Mouse (Mus musculus): Measurements from ENCODE around the gene Car12. TPM values are rescaled to one million over a fixed set of nuclear protein-coding genes. Genes with fewer than 3 reads are reported as not detected.
"Not testable (repeated sequence)": the region's sequence is repeated elsewhere in the genome, so short reads cannot be mapped to it uniquely, and the experiment has no call there.

Gene Car12
- polyA plus RNA-seq, 1 experiment: 0.74 TPM

GRCm38 (mm10) chr9:66748390-66748789, 34.9 kb downstream of the Car12 start:
- Histone ChIP-seq H3K27me3 (ENCODE audit: control insufficient read depth, insufficient read depth, low read length) (no peaks in the 10 kb centered on the region), H3K27ac (ENCODE audit: insufficient read depth, low read length) (no peak overlapping the region), H3K36me3 (ENCODE audit: control insufficient read depth, insufficient read depth, low read length) (no peaks in the 10 kb centered on the region), H3K4me1 (ENCODE audit: control insufficient read depth, insufficient read depth, insufficient read length) (no peaks in the 10 kb centered on the region), H3K4me3 (ENCODE audit: extremely low read depth, insufficient read depth, insufficient read length) (no peak overlapping the region)
- 94% methylated on average over 15 of the region's 15 CpGs for WGBS
- TF ChIP-seq POLR2A (IDR thresholded peaks at IDR 0.05; ENCODE audit: low read depth, low read length) (no peak), CTCF (IDR thresholded peaks at IDR 0.05; ENCODE audit: extremely low read depth, insufficient read depth, insufficient read length, insufficient replicate concordance) (no peak)
- no peak for DNase-seq (ENCODE audit: low read depth in 1 of 2, low spot score in 2 of 2)

GRCm38 (mm10) chr9:66752849-66753248, 39.4 kb downstream of the Car12 start:
- 92% methylated on average over 6 of the region's 6 CpGs for WGBS
- H3K4me3 ChIP-seq (ENCODE audit: extremely low read depth, insufficient read depth, insufficient read length): no peak overlapping the region
- H3K36me3 ChIP-seq (ENCODE audit: control insufficient read depth, insufficient read depth, low read length): no peaks in the 10 kb centered on the region
- H3K27ac ChIP-seq (ENCODE audit: insufficient read depth, low read length): no peak overlapping the region
- H3K4me1 ChIP-seq (ENCODE audit: control insufficient read depth, insufficient read depth, insufficient read length): no peaks in the 10 kb centered on the region
- H3K27me3 ChIP-seq (ENCODE audit: control insufficient read depth, insufficient read depth, low read length): no peaks in the 10 kb centered on the region
- no peak for DNase-seq (ENCODE audit: low read depth in 1 of 2, low spot score in 2 of 2)
- TF ChIP-seq CTCF (IDR thresholded peaks at IDR 0.05; ENCODE audit: extremely low read depth, insufficient read depth, insufficient read length, insufficient replicate concordance) (no peak), POLR2A (IDR thresholded peaks at IDR 0.05; ENCODE audit: low read depth, low read length) (no peak)

GRCm38 (mm10) chr9:66760991-66761390, 47.5 kb downstream of the Car12 start:
- no peaks in the 10 kb centered on the region for H3K27me3 ChIP-seq (ENCODE audit: control insufficient read depth, insufficient read depth, low read length)
- H3K4me1 ChIP-seq (ENCODE audit: control insufficient read depth, insufficient read depth, insufficient read length): no peaks in the 10 kb centered on the region
- H3K36me3 ChIP-seq (ENCODE audit: control insufficient read depth, insufficient read depth, low read length): no peaks in the 10 kb centered on the region
- DNase-seq (ENCODE audit: low read depth in 1 of 2, low spot score in 2 of 2): no peak
- TF ChIP-seq POLR2A (IDR thresholded peaks at IDR 0.05; ENCODE audit: low read depth, low read length) (no peak), CTCF (IDR thresholded peaks at IDR 0.05; ENCODE audit: extremely low read depth, insufficient read depth, insufficient read length, insufficient replicate concordance) (no peak)
- WGBS: 71% methylated on average over 1 of the region's 1 CpGs
- H3K27ac ChIP-seq (ENCODE audit: insufficient read depth, low read length): no peak overlapping the region
- H3K4me3 ChIP-seq (ENCODE audit: extremely low read depth, insufficient read depth, insufficient read length): no peak overlapping the region

- no peak overlapping the region for H3K27ac ChIP-seq (ENCODE audit: insufficient read depth, low read length)
- WGBS: 88% methylated on average over 1 of the region's 1 CpGs
- TF ChIP-seq CTCF (IDR thresholded peaks at IDR 0.05; ENCODE audit: extremely low read depth, insufficient read depth, insufficient read length, insufficient replicate concordance) (no peak), POLR2A (IDR thresholded peaks at IDR 0.05; ENCODE audit: low read depth, low read length) (no peak)
Observed at GRCm38 (mm10) chr9:66768721-66769120, 55.2 kb downstream of the Car12 start.

GRCm38 (mm10) chr9:66769275-66769674, 55.8 kb downstream of the Car12 start:
- Histone ChIP-seq H3K27me3 (ENCODE audit: control insufficient read depth, insufficient read depth, low read length) (no peaks in the 10 kb centered on the region), H3K4me1 (ENCODE audit: control insufficient read depth, insufficient read depth, insufficient read length) (no peaks in the 10 kb centered on the region), H3K36me3 (ENCODE audit: control insufficient read depth, insufficient read depth, low read length) (no peaks in the 10 kb centered on the region), H3K4me3 (ENCODE audit: extremely low read depth, insufficient read depth, insufficient read length) (no peak overlapping the region), H3K27ac (ENCODE audit: insufficient read depth, low read length) (no peak overlapping the region)
- TF ChIP-seq POLR2A (IDR thresholded peaks at IDR 0.05; ENCODE audit: low read depth, low read length): no peak
- no peak for TF ChIP-seq CTCF (IDR thresholded peaks at IDR 0.05; ENCODE audit: extremely low read depth, insufficient read depth, insufficient read length, insufficient replicate concordance)
- no peak for DNase-seq (ENCODE audit: low read depth in 1 of 2, low spot score in 2 of 2)
- 69% methylated on average over 3 of the region's 3 CpGs for WGBS

More at GRCm38 (mm10) chr9:66768721-66769120, 55.2 kb downstream of the Car12 start:
- H3K4me3 ChIP-seq (ENCODE audit: extremely low read depth, insufficient read depth, insufficient read length): no peak overlapping the region
- DNase-seq (ENCODE audit: low read depth in 1 of 2, low spot score in 2 of 2): no peak
- H3K27me3 ChIP-seq (ENCODE audit: control insufficient read depth, insufficient read depth, low read length): no peaks in the 10 kb centered on the region
- no peaks in the 10 kb centered on the region for H3K36me3 ChIP-seq (ENCODE audit: control insufficient read depth, insufficient read depth, low read length)
- no peaks in the 10 kb centered on the region for H3K4me1 ChIP-seq (ENCODE audit: control insufficient read depth, insufficient read depth, insufficient read length)

GRCm38 (mm10) chr9:66770701-66771100, 57.2 kb downstream of the Car12 start:
- Histone ChIP-seq H3K27me3 (ENCODE audit: control insufficient read depth, insufficient read depth, low read length) (no peaks in the 10 kb centered on the region), H3K4me1 (ENCODE audit: control insufficient read depth, insufficient read depth, insufficient read length) (no peaks in the 10 kb centered on the region), H3K4me3 (ENCODE audit: extremely low read depth, insufficient read depth, insufficient read length) (no peak overlapping the region), H3K27ac (ENCODE audit: insufficient read depth, low read length) (no peak overlapping the region), H3K36me3 (ENCODE audit: control insufficient read depth, insufficient read depth, low read length) (no peaks in the 10 kb centered on the region)
- no peak for TF ChIP-seq CTCF (IDR thresholded peaks at IDR 0.05; ENCODE audit: extremely low read depth, insufficient read depth, insufficient read length, insufficient replicate concordance)
- no peak for TF ChIP-seq POLR2A (IDR thresholded peaks at IDR 0.05; ENCODE audit: low read depth, low read length)
- no peak for DNase-seq (ENCODE audit: low read depth in 1 of 2, low spot score in 2 of 2)

- not testable (repeated sequence) for H3K4me3 ChIP-seq (ENCODE audit: extremely low read depth, insufficient read depth, insufficient read length); H3K27ac ChIP-seq (ENCODE audit: insufficient read depth, low read length); H3K4me1 ChIP-seq (ENCODE audit: control insufficient read depth, insufficient read depth, insufficient read length); H3K36me3 ChIP-seq (ENCODE audit: control insufficient read depth, insufficient read depth, low read length); H3K27me3 ChIP-seq (ENCODE audit: control insufficient read depth, insufficient read depth, low read length)
- WGBS: 100% methylated on average over 1 of the region's 3 CpGs
- DNase-seq (ENCODE audit: low read depth in 1 of 2, low spot score in 2 of 2): peak in 1 of 2 experiments; percentile 7
Observed at GRCm38 (mm10) chr9:66784552-66784951, 71.1 kb downstream of the Car12 start.
